Mouse (Mus musculus) hindbrain, embryonic 13.5 days (tissue): Measurements from ENCODE around the gene Fuca1. TPM values are rescaled to one million over a fixed set of nuclear protein-coding genes. Genes with fewer than 3 reads are reported as not detected.

Experiments
- ATAC-seq: fragments of 200-750 bp; cut with Nextera tagmentation; 2 replicates; pipeline ENCODE4 v1.8.0; 2017; ENCODE audit warnings: moderate TSS enrichment; ENCODE audit not compliant: low FRiP score
- H3K27ac ChIP-seq: fragments of 300-500 bp; sonication (generic); 2 replicates; pipeline ENCODE4 v1.5.1; 2015; ENCODE audit warnings: inconsistent platforms, mild to moderate bottlenecking, moderate library complexity
- H3K27me3 ChIP-seq: fragments of 300-500 bp; sonication (generic); 2 replicates; pipeline ENCODE4 v1.6.1; 2015; ENCODE audit warnings: mild to moderate bottlenecking, inconsistent platforms
- H3K36me3 ChIP-seq: fragments of 300-500 bp; sonication (generic); 2 replicates; pipeline ENCODE4 v1.6.1; 2015; ENCODE audit warnings: mild to moderate bottlenecking, inconsistent platforms
- H3K4me1 ChIP-seq: fragments of 300-500 bp; sonication (generic); replicated peaks from 2 replicates; pipeline ENCODE4 v1.6.1; 2015; ENCODE audit warnings: inconsistent platforms
- H3K4me2 ChIP-seq: fragments of 300-500 bp; sonication (generic); 2 replicates; pipeline ENCODE4 v1.6.1; 2015; ENCODE audit warnings: inconsistent platforms, mild to moderate bottlenecking, moderate library complexity
- H3K4me3 ChIP-seq: fragments of 300-500 bp; sonication (generic); 2 replicates; pipeline ENCODE4 v1.5.1; 2015; ENCODE audit warnings: mild to moderate bottlenecking, inconsistent platforms
- H3K9ac ChIP-seq: fragments of 300-500 bp; sonication (generic); 2 replicates; pipeline ENCODE4 v1.6.1; 2015; ENCODE audit warnings: mild to moderate bottlenecking, inconsistent platforms
- H3K9me3 ChIP-seq: fragments of 300-500 bp; sonication (generic); 2 replicates; pipeline ENCODE4 v1.6.1; 2016; ENCODE audit warnings: inconsistent platforms
- WGBS: fragments of 180-500 bp; shearing (Covaris S2); methylation state at CpG from one replicate; pipeline ENCODE4 v1.1.7; 2015; 5-methylcytosine and 5-hydroxymethylcytosine counted together
- polyA plus RNA-seq: library from polyadenylated mRNA; unstranded; fragments of >200 nt; fragmentation: Nextera tagmentation; extraction: Ambion mirVana; gene quantifications from 2 replicates; pipeline ENCODE4 v1.2.1, GENCODE M21; 2015

The Fuca1 gene
- polyA plus RNA-seq, 1 experiment from 2014 or later = 55.8 TPM

DNA sequence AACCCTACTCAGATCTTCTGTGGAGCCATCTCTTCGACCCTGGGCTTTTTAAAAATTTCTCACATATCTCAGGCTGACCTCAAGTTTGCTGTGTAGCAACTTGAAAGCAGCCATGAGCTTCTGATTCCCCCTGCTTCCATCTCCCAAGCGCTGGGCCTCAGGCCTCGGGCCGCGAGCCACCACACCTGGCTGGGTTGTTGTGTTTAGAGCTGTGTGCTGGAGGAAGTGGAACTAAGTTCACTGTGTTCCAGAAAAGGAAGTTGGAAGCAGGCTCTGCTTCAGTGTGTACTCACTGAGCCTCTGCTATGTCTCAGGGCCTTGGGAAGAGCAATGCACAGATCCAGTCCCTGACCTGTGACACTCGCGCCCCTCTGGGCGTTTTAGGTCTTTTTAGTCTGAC lies 27.6 kb downstream of the Fuca1 start:
- 97% methylated on average over 8 of the region's 8 CpGs for WGBS
- Histone ChIP-seq H3K4me2 (no peak overlapping the region), H3K4me3 (no peak overlapping the region)

DNA sequence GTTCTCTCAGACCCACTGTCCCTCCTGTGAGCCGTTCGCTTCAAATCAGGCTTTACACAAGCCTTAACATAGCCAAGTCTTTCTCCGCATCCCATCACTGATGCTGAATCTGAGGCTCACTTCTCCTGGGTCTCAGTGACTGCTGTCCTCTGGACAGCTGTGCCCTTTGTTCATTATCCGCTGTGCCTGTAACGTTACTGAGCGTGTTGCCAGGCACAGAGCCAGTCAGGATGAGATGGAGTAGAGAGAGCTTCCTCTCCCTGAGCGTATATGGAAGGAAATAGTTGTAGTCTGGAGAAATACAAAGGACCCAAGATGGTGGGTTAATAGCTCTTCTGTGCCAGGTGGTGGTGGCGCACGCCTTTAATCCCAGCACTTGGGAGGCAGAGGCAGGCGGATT lies 28.9 kb downstream of the Fuca1 start:
- ATAC-seq = no peak
- Histone ChIP-seq H3K9ac (no peak overlapping the region), H3K4me3 (no peak overlapping the region), H3K36me3 (peaks cover 26% of the 10 kb centered on the region), H3K27me3 (no peaks in the 10 kb centered on the region), H3K4me1 (peaks cover 34% of the 10 kb centered on the region), H3K9me3 (no peaks in the 10 kb centered on the region), H3K27ac (no peak overlapping the region), H3K4me2 (no peak overlapping the region)
- 86% methylated on average over 10 of the region's 10 CpGs for WGBS

More for the DNA sequence above, 27.6 kb downstream of the Fuca1 start:
- peaks cover 21% of the 10 kb centered on the region for H3K36me3 ChIP-seq
- no peak overlapping the region for H3K27ac ChIP-seq
- peaks cover 34% of the 10 kb centered on the region for H3K4me1 ChIP-seq
- ATAC-seq = no peak
- no peaks in the 10 kb centered on the region for H3K27me3 ChIP-seq
- no peaks in the 10 kb centered on the region for H3K9me3 ChIP-seq
- H3K9ac ChIP-seq = 0 out of 2 replicates have a peak overlapping the region, but pooled peaks have one; percentile 2

DNA sequence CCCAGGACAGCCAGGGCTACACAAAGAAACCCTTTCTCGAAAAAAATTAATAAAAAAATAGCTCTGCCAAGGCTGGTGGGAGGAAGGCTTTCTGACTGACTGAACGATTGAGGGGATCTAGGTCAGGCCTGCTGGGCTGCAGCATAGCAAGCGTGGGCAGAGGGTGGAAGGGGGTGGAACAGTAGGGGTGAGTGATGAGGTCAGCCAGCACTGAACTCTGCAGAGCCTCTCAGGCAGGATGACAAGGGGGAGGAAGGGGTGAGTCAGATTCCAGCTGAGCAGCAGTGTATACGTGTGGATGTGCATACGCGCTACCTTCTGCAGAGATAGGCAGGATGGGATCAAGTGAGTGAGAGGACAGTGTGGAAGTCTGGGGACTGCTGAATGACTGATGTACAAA lies 29.4 kb downstream of the Fuca1 start:
- peaks cover 29% of the 10 kb centered on the region for H3K36me3 ChIP-seq
- WGBS = 59% methylated on average over 6 of the region's 6 CpGs

DNA sequence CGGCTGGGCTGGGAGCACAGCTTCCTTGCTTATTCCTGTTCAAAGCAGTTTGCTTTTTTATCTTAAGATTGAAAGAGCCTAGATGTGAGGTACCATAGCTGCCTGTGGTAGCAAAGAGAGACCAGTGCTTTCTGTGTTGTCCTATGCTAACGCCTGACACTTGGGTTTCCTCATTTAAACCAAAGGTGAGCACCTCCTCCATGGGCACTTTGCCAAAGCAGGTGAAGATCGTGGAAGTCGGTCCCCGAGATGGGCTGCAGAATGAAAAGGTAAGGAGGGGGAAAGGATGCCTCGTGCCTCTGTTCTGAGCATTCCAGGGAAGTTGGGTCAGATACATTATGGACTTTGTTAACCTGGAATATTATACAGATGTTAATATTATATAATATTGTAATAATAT lies 29.8 kb downstream of the Fuca1 start:
- no peak overlapping the region for H3K4me3 ChIP-seq
- no peaks in the 10 kb centered on the region for H3K9me3 ChIP-seq
- no peak overlapping the region for H3K9ac ChIP-seq
- no peak for ATAC-seq
- no peaks in the 10 kb centered on the region for H3K27me3 ChIP-seq
- H3K36me3 ChIP-seq = peaks cover 31% of the 10 kb centered on the region
- H3K27ac ChIP-seq = no peak overlapping the region
- H3K4me1 ChIP-seq = peaks cover 34% of the 10 kb centered on the region
- WGBS = 92% methylated on average over 6 of the region's 6 CpGs
- H3K4me2 ChIP-seq = no peak overlapping the region

More for the DNA sequence above, 29.4 kb downstream of the Fuca1 start:
- no peak overlapping the region for H3K4me2 ChIP-seq
- H3K4me1 ChIP-seq = peaks cover 34% of the 10 kb centered on the region
- ATAC-seq = no peak
- H3K4me3 ChIP-seq = no peak overlapping the region
- no peaks in the 10 kb centered on the region for H3K27me3 ChIP-seq
- no peak overlapping the region for H3K9ac ChIP-seq
- H3K9me3 ChIP-seq = no peaks in the 10 kb centered on the region
- no peak overlapping the region for H3K27ac ChIP-seq

DNA sequence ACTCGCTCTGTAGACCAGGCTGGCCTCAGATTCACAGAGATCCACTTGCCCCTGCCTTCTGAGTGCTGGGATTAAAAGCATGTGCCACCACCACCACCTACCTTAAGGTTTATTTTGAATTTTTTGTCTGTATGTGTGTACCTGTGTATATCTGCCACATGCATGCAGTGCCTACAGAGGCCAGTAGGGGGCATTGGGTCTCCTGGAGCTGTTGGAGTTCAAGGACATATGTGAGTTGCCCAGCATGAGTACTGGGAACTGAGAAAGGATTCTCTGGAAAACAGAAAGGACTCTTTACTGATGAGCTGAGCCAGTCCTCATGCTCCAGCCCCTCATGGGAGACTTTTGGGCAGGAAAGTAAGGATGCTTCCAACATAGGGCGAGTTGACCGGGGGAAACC lies 31.0 kb downstream of the Fuca1 start:
- WGBS = 96% methylated on average over 3 of the region's 3 CpGs
- Histone ChIP-seq H3K36me3 (peaks cover 40% of the 10 kb centered on the region), H3K4me1 (peaks cover 29% of the 10 kb centered on the region), H3K9me3 (no peaks in the 10 kb centered on the region), H3K9ac (no peak overlapping the region), H3K27ac (no peak overlapping the region), H3K4me3 (no peak overlapping the region), H3K4me2 (no peak overlapping the region), H3K27me3 (no peaks in the 10 kb centered on the region)
- ATAC-seq = no peak

DNA sequence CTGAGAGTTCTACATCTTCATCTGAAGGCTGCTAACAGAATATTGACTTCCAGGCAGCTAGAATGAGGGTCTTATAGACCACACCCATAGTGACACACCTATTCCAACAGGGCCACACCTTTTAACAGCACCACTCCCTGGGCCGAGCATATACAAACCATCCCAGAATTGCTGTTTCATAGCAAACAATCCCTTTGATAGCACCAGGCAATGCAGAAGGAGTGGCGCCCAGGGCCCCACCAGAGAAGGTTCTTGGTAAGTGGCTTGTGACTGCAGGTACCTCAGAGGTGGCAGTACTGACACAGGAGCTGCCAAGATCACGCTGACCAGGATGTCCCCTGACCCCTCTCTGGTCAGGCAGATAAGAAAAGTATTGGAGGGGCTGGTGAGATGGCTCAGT lies 32.6 kb downstream of the Fuca1 start:
- Histone ChIP-seq H3K27me3 (no peaks in the 10 kb centered on the region), H3K9ac (no peak overlapping the region), H3K36me3 (peaks cover 54% of the 10 kb centered on the region), H3K4me2 (no peak overlapping the region), H3K27ac (no peak overlapping the region), H3K9me3 (no peaks in the 10 kb centered on the region), H3K4me1 (peaks cover 18% of the 10 kb centered on the region), H3K4me3 (no peak overlapping the region)
- no peak for ATAC-seq
- WGBS = 100% methylated on average over 3 of the region's 3 CpGs

DNA sequence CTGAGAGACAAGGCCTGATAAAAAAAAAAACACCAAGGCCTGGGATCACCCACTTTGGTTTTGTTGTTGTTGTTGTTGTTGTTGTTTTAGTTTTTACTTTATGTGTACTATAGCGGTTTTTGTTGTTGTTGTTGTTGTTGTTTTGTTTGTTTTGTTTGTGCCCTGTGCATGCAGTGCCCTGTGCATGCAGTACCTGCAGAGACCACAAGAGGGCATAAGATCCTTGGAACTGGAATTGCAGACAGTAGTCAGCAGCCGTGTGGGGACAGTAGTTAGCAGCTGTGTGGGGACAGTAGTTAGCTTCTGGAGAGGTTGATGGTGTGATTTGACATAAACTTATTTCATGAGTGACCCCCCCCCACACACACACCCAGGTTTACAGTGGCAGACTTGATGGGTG lies 33.7 kb downstream of the Fuca1 start:
- no peaks in the 10 kb centered on the region for H3K9me3 ChIP-seq
- no peak overlapping the region for H3K9ac ChIP-seq
- H3K27ac ChIP-seq = no peak overlapping the region
- H3K4me1 ChIP-seq = peaks cover 8% of the 10 kb centered on the region; the same call in 1 of the 2 replicates
- no peak overlapping the region for H3K4me2 ChIP-seq
- H3K36me3 ChIP-seq = peaks cover 64% of the 10 kb centered on the region
- ATAC-seq = no peak
- no peaks in the 10 kb centered on the region for H3K27me3 ChIP-seq
- no peak overlapping the region for H3K4me3 ChIP-seq
- WGBS = 10% methylated on average over 2 of the region's 2 CpGs

DNA sequence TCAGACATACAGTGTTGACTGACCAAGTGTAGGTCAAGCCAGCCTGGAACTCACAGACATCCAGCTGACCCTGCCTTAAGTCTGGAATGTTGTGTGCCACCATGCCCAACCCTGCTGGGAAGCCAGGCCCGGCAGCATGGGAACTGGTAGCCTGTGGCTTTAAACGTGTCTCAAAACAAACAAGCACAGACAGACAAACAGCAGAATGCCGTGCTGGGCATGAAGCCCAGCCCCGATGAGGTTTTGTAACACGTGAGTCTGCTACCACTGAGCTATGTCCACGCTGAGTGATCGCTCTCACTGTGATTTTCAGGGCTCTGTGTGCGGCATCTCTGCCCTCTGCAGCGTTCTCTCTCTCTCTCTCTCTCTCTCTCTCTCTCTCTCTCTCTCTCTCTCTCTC lies 35.4 kb downstream of the Fuca1 start:
- Histone ChIP-seq H3K36me3 (peaks cover 78% of the 10 kb centered on the region), H3K27me3 (no peaks in the 10 kb centered on the region), H3K9me3 (no peaks in the 10 kb centered on the region), H3K9ac (no peak overlapping the region), H3K4me2 (no peak overlapping the region), H3K27ac (no peak overlapping the region), H3K4me3 (no peak overlapping the region), H3K4me1 (no peaks in the 10 kb centered on the region)
- ATAC-seq = no peak
- 88% methylated on average over 9 of the region's 9 CpGs for WGBS

DNA sequence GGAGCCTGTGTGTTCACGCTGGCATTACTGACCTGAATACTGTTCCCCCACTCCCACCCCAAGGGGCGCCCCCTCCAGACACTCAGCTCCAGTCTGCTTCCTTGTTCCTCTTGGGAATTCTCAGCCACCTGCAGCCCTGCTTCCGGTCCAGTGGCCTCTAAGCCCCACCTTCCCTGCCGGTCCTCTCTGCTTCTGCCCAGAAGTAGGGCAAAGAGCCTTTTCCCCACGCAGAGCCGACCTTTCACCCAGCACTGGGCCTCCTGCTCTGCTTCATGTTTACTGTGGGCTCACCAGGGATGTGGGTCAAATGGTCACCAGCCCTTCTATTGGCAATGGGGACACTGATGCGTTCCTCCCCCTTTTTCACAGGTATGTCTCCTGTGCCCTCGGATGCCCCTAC lies 37.8 kb downstream of the Fuca1 start:
- Histone ChIP-seq H3K36me3 (peaks cover 62% of the 10 kb centered on the region), H3K9ac (peak overlapping the region; percentile 35; the same call in 1 of the 2 replicates), H3K4me2 (no peak overlapping the region), H3K27me3 (no peaks in the 10 kb centered on the region), H3K27ac (no peak overlapping the region), H3K4me3 (no peak overlapping the region), H3K4me1 (peaks cover 7% of the 10 kb centered on the region), H3K9me3 (no peaks in the 10 kb centered on the region)
- WGBS = 59% methylated on average over 8 of the region's 8 CpGs
- no peak for ATAC-seq

DNA sequence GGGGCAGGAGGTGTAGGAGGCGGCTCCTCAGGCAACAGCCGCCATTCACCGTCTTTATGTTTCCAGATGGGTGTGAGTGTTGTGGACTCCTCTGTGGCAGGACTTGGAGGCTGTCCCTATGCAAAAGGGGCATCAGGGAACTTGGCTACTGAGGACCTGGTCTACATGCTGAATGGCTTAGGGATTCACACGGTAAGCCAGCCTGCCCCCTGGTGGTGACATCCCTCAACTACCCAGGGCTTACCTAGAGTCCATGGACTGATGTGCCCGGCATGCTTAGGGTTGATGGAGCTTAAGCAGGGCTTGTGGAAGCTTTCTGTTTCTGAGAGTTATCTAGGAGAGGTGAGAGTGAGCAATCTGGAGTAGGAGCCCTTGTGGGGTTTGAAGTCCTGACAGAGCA lies 40.2 kb downstream of the Fuca1 start:
- Histone ChIP-seq H3K27ac (no peak overlapping the region), H3K9ac (no peak overlapping the region), H3K4me3 (no peak overlapping the region), H3K4me1 (peaks cover 23% of the 10 kb centered on the region), H3K36me3 (peaks cover 55% of the 10 kb centered on the region), H3K4me2 (no peak overlapping the region), H3K9me3 (no peaks in the 10 kb centered on the region), H3K27me3 (no peaks in the 10 kb centered on the region)
- ATAC-seq = no peak
- 23% methylated on average over 5 of the region's 5 CpGs for WGBS

DNA sequence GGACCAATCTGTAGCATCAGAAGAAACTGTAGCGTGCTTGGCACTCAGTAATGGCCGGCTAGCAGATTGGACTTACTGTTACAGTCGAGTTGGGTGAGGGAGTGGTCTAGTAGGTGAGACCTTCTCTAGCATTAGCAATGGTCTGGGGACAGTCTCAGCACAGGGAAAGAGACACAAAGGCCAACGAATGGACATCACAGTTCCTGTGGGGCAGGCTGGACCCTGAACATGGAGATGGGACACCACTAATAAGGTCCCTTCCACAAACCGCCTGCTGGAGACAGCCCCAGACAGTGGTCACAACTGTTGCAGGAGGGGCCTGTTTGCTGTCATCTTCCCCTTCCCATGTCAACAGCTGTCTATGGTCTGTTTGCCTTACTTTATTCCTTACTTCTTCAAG lies 41.2 kb downstream of the Fuca1 start:
- H3K4me2 ChIP-seq = no peak overlapping the region
- WGBS = 89% methylated on average over 5 of the region's 5 CpGs
- no peak overlapping the region for H3K4me3 ChIP-seq
- ATAC-seq = no peak
- no peaks in the 10 kb centered on the region for H3K27me3 ChIP-seq
- peaks cover 23% of the 10 kb centered on the region for H3K4me1 ChIP-seq
- no peaks in the 10 kb centered on the region for H3K9me3 ChIP-seq
- H3K36me3 ChIP-seq = peaks cover 57% of the 10 kb centered on the region
- H3K9ac ChIP-seq = no peak overlapping the region
- no peak overlapping the region for H3K27ac ChIP-seq

DNA sequence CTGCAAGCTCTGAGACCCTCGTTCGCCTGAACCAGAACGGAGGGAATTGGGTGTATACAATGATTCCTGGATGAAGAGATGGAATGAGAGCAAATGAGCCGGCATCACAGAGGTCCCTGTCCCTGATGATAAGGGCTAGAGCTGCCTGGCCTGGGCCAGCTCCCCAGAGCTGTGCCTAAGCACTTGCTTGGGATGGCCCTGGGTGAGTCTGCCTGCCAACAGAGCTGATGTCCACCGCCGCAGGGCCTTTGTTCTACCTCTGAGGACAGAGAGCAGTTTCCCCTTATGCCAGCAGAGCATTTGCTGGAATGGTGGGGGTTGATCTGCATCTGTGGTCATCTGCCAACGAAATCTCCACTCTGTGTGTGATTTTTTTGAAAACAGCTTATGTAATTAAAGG lies 41.7 kb downstream of the Fuca1 start:
- Histone ChIP-seq H3K4me3 (no peak overlapping the region), H3K4me2 (peak overlapping the region; percentile 95; the same call in 1 of the 2 replicates), H3K4me1 (peaks cover 23% of the 10 kb centered on the region), H3K9me3 (no peaks in the 10 kb centered on the region), H3K27ac (no peak overlapping the region), H3K9ac (no peak overlapping the region), H3K27me3 (no peaks in the 10 kb centered on the region), H3K36me3 (peaks cover 60% of the 10 kb centered on the region)
- 89% methylated on average over 7 of the region's 7 CpGs for WGBS
- ATAC-seq = no peak

DNA sequence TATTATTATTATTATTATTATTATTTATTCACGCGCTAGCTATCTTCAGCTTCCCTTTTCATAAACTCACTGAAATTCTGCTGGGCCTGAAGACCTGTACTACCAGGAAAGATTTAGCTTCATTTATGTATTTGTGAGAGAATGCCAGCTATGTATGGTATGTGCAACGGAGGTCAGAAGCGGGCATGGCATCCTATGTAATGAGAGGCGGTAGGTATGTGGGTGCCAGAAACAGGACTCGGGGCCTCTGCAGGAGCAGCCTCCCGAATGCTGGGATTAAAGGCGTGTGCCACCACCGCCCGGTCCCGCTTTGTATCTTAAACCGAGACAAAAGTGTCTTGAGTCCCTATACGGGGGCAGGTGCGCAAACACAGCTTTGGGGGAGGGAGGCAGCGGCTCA lies 42.4 kb downstream of the Fuca1 start:
- WGBS = 6% methylated on average over 15 of the region's 15 CpGs
- Histone ChIP-seq H3K4me1 (peaks cover 23% of the 10 kb centered on the region), H3K9me3 (no peaks in the 10 kb centered on the region), H3K27me3 (no peaks in the 10 kb centered on the region), H3K4me3 (peak overlapping the region; percentile 85), H3K9ac (peak overlapping the region; percentile 95), H3K27ac (peak overlapping the region; percentile 94), H3K36me3 (peaks cover 60% of the 10 kb centered on the region), H3K4me2 (peak overlapping the region; percentile 95)
- peak; percentile 5 for ATAC-seq
